Mouse (Mus musculus) liver, embryonic 14.5 days (tissue): ENCODE measurements around the gene Cfap299.

Experiments
- CTCF ChIP-seq: IDR thresholded peaks from 2 replicates; pipeline ENCODE4 v1.5.1; 2016; ENCODE audit warnings: antibody characterized with exemption, low read depth, control low read depth
- EP300 ChIP-seq: IDR thresholded peaks from 2 replicates; pipeline ENCODE4 v1.6.1; 2016; ENCODE audit warnings: antibody characterized with exemption, low read depth

- TF ChIP-seq CTCF (no peak), EP300 (no peak)
These were observed 15.5 kb downstream of the Cfap299 start for GRCm38 (mm10) chr5:98344581-98344980.
